31 mouse cellular contexts compared by ENCODE assay signal in genomic region chr1:73853851-73854250, GRCm38 (mm10).
DNase-seq lines count a peak whose midpoint lies in the region; ATAC-seq and TF ChIP-seq lines count a peak whose summit lies in the region.
"Had no signal": no experiment of that assay in that cellular context is flagged by ENCODE, and none has a peak within 500 bp of the region (broad histone marks: within the 10 kb centered on the region; RNA-seq: fewer than 3 reads in every experiment).

No protein-coding gene starts in this region.

- no peaks in the 10 kb centered on the region for H3K9me3 ChIP-seq in lung, embryonic 14.5 days (ENCODE audit: low read depth, low read length)
- H3K9me3 ChIP-seq in neural tube, embryonic 11.5 days (ENCODE audit: control insufficient read depth, low read length) = no peaks in the 10 kb centered on the region
- no peaks in the 10 kb centered on the region for H3K9me3 ChIP-seq in neural tube, embryonic 15.5 days (replicated peaks)
- H3K9me3 ChIP-seq: embryonic facial prominence, embryonic 13.5 days; lung, embryonic 15.5 days; megakaryocyte, embryonic 14.5 days had no signal

- H3K4me1 ChIP-seq in lung, embryonic 14.5 days (ENCODE audit: insufficient read depth) = no peaks in the 10 kb centered on the region
- H3K4me1 ChIP-seq in neural tube, embryonic 11.5 days (ENCODE audit: control insufficient read depth, insufficient read depth, low read length) = no peaks in the 10 kb centered on the region
- peaks cover 9% of the 10 kb centered on the region; the same call in 1 of the 2 replicates for H3K4me1 ChIP-seq in neural tube, embryonic 15.5 days
- H3K4me1 ChIP-seq: megakaryocyte, embryonic 14.5 days had no signal

- no peak overlapping the region for H3K4me2 ChIP-seq in lung, embryonic 14.5 days
- H3K4me2 ChIP-seq in neural tube, embryonic 11.5 days (ENCODE audit: low read depth) = no peak overlapping the region
- no peak overlapping the region for H3K4me2 ChIP-seq in neural tube, embryonic 15.5 days
- H3K4me2 ChIP-seq: embryonic facial prominence, embryonic 13.5 days; heart, embryonic 11.5 days; hindbrain, embryonic 14.5 days; lung, embryonic 15.5 days had no signal

- H3K27me3 ChIP-seq in lung, embryonic 14.5 days (ENCODE audit: insufficient read depth, low read length) = no peaks in the 10 kb centered on the region
- no peaks in the 10 kb centered on the region for H3K27me3 ChIP-seq in neural tube, embryonic 11.5 days (ENCODE audit: control insufficient read depth, insufficient read depth, low read length)
- H3K27me3 ChIP-seq in neural tube, embryonic 15.5 days (replicated peaks) = no peaks in the 10 kb centered on the region
- H3K27me3 ChIP-seq: embryonic facial prominence, embryonic 13.5 days; lung, embryonic 15.5 days; Patski had no signal

- 61% methylated on average over 11 of the region's 11 CpGs for WGBS in lung, embryonic 14.5 days
- WGBS in neural tube, embryonic 11.5 days = 85% methylated on average over 11 of the region's 11 CpGs
- 72% methylated on average over 11 of the region's 11 CpGs for WGBS in neural tube, embryonic 15.5 days

- no peak overlapping the region for H3K27ac ChIP-seq in lung, embryonic 14.5 days (ENCODE audit: low read depth)
- no peak overlapping the region for H3K27ac ChIP-seq in neural tube, embryonic 11.5 days (ENCODE audit: low read depth, low read length)
- no peak overlapping the region for H3K27ac ChIP-seq in neural tube, embryonic 15.5 days (replicated peaks)
- H3K27ac ChIP-seq: embryonic facial prominence, embryonic 13.5 days; gastrocnemius, adult 2 months; hindbrain, embryonic 14.5 days; kidney, postnatal 0 days; liver, embryonic 14.5 days; lung, embryonic 15.5 days had no signal

- no peaks in the 10 kb centered on the region for H3K36me3 ChIP-seq in lung, embryonic 14.5 days (ENCODE audit: insufficient read depth)
- H3K36me3 ChIP-seq in neural tube, embryonic 11.5 days (ENCODE audit: control insufficient read depth, insufficient read depth, low read length) = no peaks in the 10 kb centered on the region
- H3K36me3 ChIP-seq in neural tube, embryonic 15.5 days = no peaks in the 10 kb centered on the region
- H3K36me3 ChIP-seq: embryonic facial prominence, embryonic 13.5 days; lung, embryonic 15.5 days had no signal

- no peak overlapping the region for H3K9ac ChIP-seq in lung, embryonic 14.5 days
- H3K9ac ChIP-seq in neural tube, embryonic 11.5 days (ENCODE audit: low read length) = no peak overlapping the region
- no peak overlapping the region for H3K9ac ChIP-seq in neural tube, embryonic 15.5 days (replicated peaks)
- H3K9ac ChIP-seq: embryonic facial prominence, embryonic 13.5 days; hindbrain, embryonic 14.5 days; liver, embryonic 14.5 days; lung, embryonic 15.5 days had no signal

- H3K4me3 ChIP-seq in lung, embryonic 14.5 days (ENCODE audit: low read depth, low read length) = no peak overlapping the region
- no peak overlapping the region for H3K4me3 ChIP-seq in neural tube, embryonic 11.5 days (ENCODE audit: low read depth, low read length)
- H3K4me3 ChIP-seq in neural tube, embryonic 15.5 days (replicated peaks) = no peak overlapping the region
- H3K4me3 ChIP-seq: embryonic facial prominence, embryonic 13.5 days; erythroblast, embryonic 14.5 days; gastrocnemius, adult 2 months; lung, embryonic 15.5 days; megakaryocyte, embryonic 14.5 days had no signal

- no peak for TF ChIP-seq CTCF in lung, embryonic 14.5 days (IDR thresholded peaks at IDR 0.05; ENCODE audit: low read depth)

- ATAC-seq in lung, embryonic 14.5 days (ENCODE audit: insufficient read depth) = no peak
- ATAC-seq in neural tube, embryonic 11.5 days (ENCODE audit: insufficient read depth, low FRiP score, low TSS enrichment) = no peak
- ATAC-seq in neural tube, embryonic 15.5 days (ENCODE audit: low FRiP score) = no peak
- ATAC-seq: forebrain, embryonic 16.5 days; Patski had no signal

- peak; percentile 18 to 19 for DNase-seq in cerebellum, postnatal 4 days (ENCODE audit: low spot score in 2 of 2)
- no peak for DNase-seq in cerebellum, adult 18-20 months
- DNase-seq in lung, embryonic 14.5 days = peak; percentile 57
- no peak for DNase-seq in lung, adult 18-20 months
- peak; percentile 25 for DNase-seq in neural tube, embryonic 11.5 days (ENCODE audit: low spot score)
- no peak for DNase-seq in kidney, adult 11 months
- DNase-seq: adrenal gland, postnatal 10 days; cerebellum, adult 11 months; embryo, embryonic 11 days; gastrocnemius, adult 2 months; gastrocnemius, postnatal 36 days; heart, adult 18-20 months; heart, postnatal 36 days; kidney, adult 2 months; kidney, postnatal 4 days; liver; right cerebral cortex, adult 18-20 months; spleen, adult 18-20 months; thymus, adult 2 months; thymus, postnatal 36 days had no signal

Comparison
In these comparisons a context has a peak if more than half of its experiments do, and no peak if none do; other contexts are left out.
1. DNase-seq: peak in cerebellum, postnatal 4 days (2 of 2), lung, embryonic 14.5 days (single experiment) and neural tube, embryonic 11.5 days (single experiment); none in cerebellum, adult 18-20 months (0 of 2), lung, adult 18-20 months (0 of 2) and kidney, adult 11 months (single experiment).